Mouse (Mus musculus): Measurements from ENCODE around the gene Gm11084. TPM values are rescaled to one million over a fixed set of nuclear protein-coding genes. Genes with fewer than 3 reads are reported as not detected.
A peak's percentile ranks its signal among the peaks of the same experiment; 100 is the strongest.

Gm11084 gene
- polyA plus RNA-seq, 1 experiment from 2014 or later = not detected

GRCm38 (mm10) chr2:72970302-72970701 lies 16.2 kb downstream of the Gm11084 start:
- H3K27me3 ChIP-seq (ENCODE audit: insufficient read depth, low read length) = no peaks in the 10 kb centered on the region
- 90% methylated on average over 4 of the region's 4 CpGs for WGBS
- no peak overlapping the region for H3K4me3 ChIP-seq (replicated peaks; ENCODE audit: low read depth, low read length)
- no peak overlapping the region for H3K4me2 ChIP-seq (ENCODE audit: low read length)
- H3K27ac ChIP-seq = no peak overlapping the region
- ATAC-seq (replicated peaks; ENCODE audit: low FRiP score, low read depth) (no peak), DNase-seq (ENCODE audit: low spot score) (no peak)
- H3K4me1 ChIP-seq (replicated peaks; ENCODE audit: insufficient read depth, low read length) = no peaks in the 10 kb centered on the region
- H3K9ac ChIP-seq (ENCODE audit: low read depth, low read length) = no peak overlapping the region
- peak; percentile 37; the same call in 1 of the 2 replicates for TF ChIP-seq CTCF (IDR thresholded peaks at IDR 0.05; ENCODE audit: low read depth)
- peaks cover 15% of the 10 kb centered on the region for H3K36me3 ChIP-seq (ENCODE audit: insufficient read depth, low read length)
- no peaks in the 10 kb centered on the region for H3K9me3 ChIP-seq (replicated peaks; ENCODE audit: low read length)

- Histone ChIP-seq H3K4me1 (replicated peaks; ENCODE audit: insufficient read depth, low read length) (no peaks in the 10 kb centered on the region), H3K9ac (ENCODE audit: low read depth, low read length) (no peak overlapping the region), H3K4me3 (replicated peaks; ENCODE audit: low read depth, low read length) (no peak overlapping the region), H3K27me3 (ENCODE audit: insufficient read depth, low read length) (no peaks in the 10 kb centered on the region), H3K4me2 (ENCODE audit: low read length) (no peak overlapping the region), H3K9me3 (replicated peaks; ENCODE audit: low read length) (no peaks in the 10 kb centered on the region), H3K27ac (no peak overlapping the region), H3K36me3 (ENCODE audit: insufficient read depth, low read length) (peaks cover 15% of the 10 kb centered on the region)
- no peak for DNase-seq (ENCODE audit: low spot score)
- ATAC-seq (replicated peaks; ENCODE audit: low FRiP score, low read depth) = no peak
- TF ChIP-seq CTCF (IDR thresholded peaks at IDR 0.05; ENCODE audit: low read depth) = no peak
- 93% methylated on average over 1 of the region's 1 CpGs for WGBS
Observed at GRCm38 (mm10) chr2:72968536-72968935, 18.0 kb downstream of the Gm11084 start.

- no peak overlapping the region for H3K27ac ChIP-seq
- DNase-seq (ENCODE audit: low spot score) (no peak), ATAC-seq (replicated peaks; ENCODE audit: low FRiP score, low read depth) (no peak)
- no peak overlapping the region for H3K4me3 ChIP-seq (replicated peaks; ENCODE audit: low read depth, low read length)
- no peak overlapping the region for H3K4me2 ChIP-seq (ENCODE audit: low read length)
- H3K9ac ChIP-seq (ENCODE audit: low read depth, low read length) = no peak overlapping the region
- no peaks in the 10 kb centered on the region for H3K27me3 ChIP-seq (ENCODE audit: insufficient read depth, low read length)
- 88% methylated on average over 2 of the region's 2 CpGs for WGBS
- peaks cover 6% of the 10 kb centered on the region; the same call in 1 of the 2 replicates for H3K36me3 ChIP-seq (ENCODE audit: insufficient read depth, low read length)
- no peaks in the 10 kb centered on the region for H3K4me1 ChIP-seq (replicated peaks; ENCODE audit: insufficient read depth, low read length)
- TF ChIP-seq CTCF (IDR thresholded peaks at IDR 0.05; ENCODE audit: low read depth) = no peak
- no peaks in the 10 kb centered on the region for H3K9me3 ChIP-seq (replicated peaks; ENCODE audit: low read length)
Observed at GRCm38 (mm10) chr2:72965450-72965849, 21.1 kb downstream of the Gm11084 start.

GRCm38 (mm10) chr2:72956415-72956814 lies 30.1 kb downstream of the Gm11084 start:
- Histone ChIP-seq H3K9me3 (replicated peaks; ENCODE audit: low read length) (no peaks in the 10 kb centered on the region), H3K27ac (no peak overlapping the region), H3K4me1 (replicated peaks; ENCODE audit: insufficient read depth, low read length) (no peaks in the 10 kb centered on the region), H3K4me2 (ENCODE audit: low read length) (no peak overlapping the region), H3K9ac (ENCODE audit: low read depth, low read length) (no peak overlapping the region), H3K4me3 (replicated peaks; ENCODE audit: low read depth, low read length) (no peak overlapping the region), H3K27me3 (ENCODE audit: insufficient read depth, low read length) (no peaks in the 10 kb centered on the region), H3K36me3 (ENCODE audit: insufficient read depth, low read length) (no peaks in the 10 kb centered on the region; the same call in 1 of the 2 replicates)
- TF ChIP-seq CTCF (IDR thresholded peaks at IDR 0.05; ENCODE audit: low read depth) = no peak
- DNase-seq (ENCODE audit: low spot score) = no peak
- no peak for ATAC-seq (replicated peaks; ENCODE audit: low FRiP score, low read depth)
- 94% methylated on average over 3 of the region's 3 CpGs for WGBS

- Histone ChIP-seq H3K4me2 (ENCODE audit: low read length) (no peak overlapping the region), H3K4me1 (replicated peaks; ENCODE audit: insufficient read depth, low read length) (no peaks in the 10 kb centered on the region), H3K27me3 (ENCODE audit: insufficient read depth, low read length) (no peaks in the 10 kb centered on the region), H3K9ac (ENCODE audit: low read depth, low read length) (no peak overlapping the region), H3K36me3 (ENCODE audit: insufficient read depth, low read length) (no peaks in the 10 kb centered on the region; the same call in 1 of the 2 replicates), H3K4me3 (replicated peaks; ENCODE audit: low read depth, low read length) (no peak overlapping the region), H3K9me3 (replicated peaks; ENCODE audit: low read length) (no peaks in the 10 kb centered on the region), H3K27ac (no peak overlapping the region)
- no peak for TF ChIP-seq CTCF (IDR thresholded peaks at IDR 0.05; ENCODE audit: low read depth)
- no peak for DNase-seq (ENCODE audit: low spot score)
- WGBS = 95% methylated on average over 3 of the region's 3 CpGs
- no peak for ATAC-seq (replicated peaks; ENCODE audit: low FRiP score, low read depth)
Observed at GRCm38 (mm10) chr2:72952979-72953378, 33.5 kb downstream of the Gm11084 start.

- H3K4me3 ChIP-seq (replicated peaks; ENCODE audit: low read depth, low read length) = no peak overlapping the region
- H3K36me3 ChIP-seq (ENCODE audit: insufficient read depth, low read length) = peaks cover 20% of the 10 kb centered on the region
- no peak for ATAC-seq (replicated peaks; ENCODE audit: low FRiP score, low read depth)
- no peaks in the 10 kb centered on the region for H3K27me3 ChIP-seq (ENCODE audit: insufficient read depth, low read length)
- no peaks in the 10 kb centered on the region for H3K9me3 ChIP-seq (replicated peaks; ENCODE audit: low read length)
- 7% methylated on average over 1 of the region's 1 CpGs for WGBS
- no peak overlapping the region for H3K4me2 ChIP-seq (ENCODE audit: low read length)
- DNase-seq (ENCODE audit: low spot score) = no peak
- H3K27ac ChIP-seq = no peak overlapping the region
- no peak for TF ChIP-seq CTCF (IDR thresholded peaks at IDR 0.05; ENCODE audit: low read depth)
- H3K4me1 ChIP-seq (replicated peaks; ENCODE audit: insufficient read depth, low read length) = no peaks in the 10 kb centered on the region
- no peak overlapping the region for H3K9ac ChIP-seq (ENCODE audit: low read depth, low read length)
Observed at GRCm38 (mm10) chr2:72935937-72936336, 50.6 kb downstream of the Gm11084 start.

- Histone ChIP-seq H3K4me3 (replicated peaks; ENCODE audit: low read depth, low read length) (no peak overlapping the region), H3K9ac (ENCODE audit: low read depth, low read length) (no peak overlapping the region), H3K4me1 (replicated peaks; ENCODE audit: insufficient read depth, low read length) (no peaks in the 10 kb centered on the region), H3K27me3 (ENCODE audit: insufficient read depth, low read length) (no peaks in the 10 kb centered on the region), H3K4me2 (ENCODE audit: low read length) (no peak overlapping the region), H3K9me3 (replicated peaks; ENCODE audit: low read length) (no peaks in the 10 kb centered on the region), H3K27ac (no peak overlapping the region), H3K36me3 (ENCODE audit: insufficient read depth, low read length) (no peaks in the 10 kb centered on the region; the same call in 1 of the 2 replicates)
- DNase-seq (ENCODE audit: low spot score) (no peak), ATAC-seq (replicated peaks; ENCODE audit: low FRiP score, low read depth) (no peak)
- no peak for TF ChIP-seq CTCF (IDR thresholded peaks at IDR 0.05; ENCODE audit: low read depth)
Observed at GRCm38 (mm10) chr2:72932186-72932585, 54.3 kb downstream of the Gm11084 start.

Data from kidney, postnatal 0 days (tissue).